Mouse (Mus musculus) hematopoietic multipotent progenitor cell, adult 10-12 weeks (in vitro differentiated cells): ENCODE measurements around the gene Parp1. TPM values are rescaled to one million over a fixed set of nuclear protein-coding genes. Genes with fewer than 3 reads are reported as not detected.

Source experiments
- polyA plus RNA-seq: library from polyadenylated mRNA; stranded (reverse); fragments of >175 nt; gene quantifications from 2 replicates; pipeline ENCODE4 v1.2.3, GENCODE M21; 2012; ENCODE audit warnings: low replicate concordance

Parp1 gene
- polyA plus RNA-seq = 58.5 and 92.0 TPM in 2 replicates

DNA sequence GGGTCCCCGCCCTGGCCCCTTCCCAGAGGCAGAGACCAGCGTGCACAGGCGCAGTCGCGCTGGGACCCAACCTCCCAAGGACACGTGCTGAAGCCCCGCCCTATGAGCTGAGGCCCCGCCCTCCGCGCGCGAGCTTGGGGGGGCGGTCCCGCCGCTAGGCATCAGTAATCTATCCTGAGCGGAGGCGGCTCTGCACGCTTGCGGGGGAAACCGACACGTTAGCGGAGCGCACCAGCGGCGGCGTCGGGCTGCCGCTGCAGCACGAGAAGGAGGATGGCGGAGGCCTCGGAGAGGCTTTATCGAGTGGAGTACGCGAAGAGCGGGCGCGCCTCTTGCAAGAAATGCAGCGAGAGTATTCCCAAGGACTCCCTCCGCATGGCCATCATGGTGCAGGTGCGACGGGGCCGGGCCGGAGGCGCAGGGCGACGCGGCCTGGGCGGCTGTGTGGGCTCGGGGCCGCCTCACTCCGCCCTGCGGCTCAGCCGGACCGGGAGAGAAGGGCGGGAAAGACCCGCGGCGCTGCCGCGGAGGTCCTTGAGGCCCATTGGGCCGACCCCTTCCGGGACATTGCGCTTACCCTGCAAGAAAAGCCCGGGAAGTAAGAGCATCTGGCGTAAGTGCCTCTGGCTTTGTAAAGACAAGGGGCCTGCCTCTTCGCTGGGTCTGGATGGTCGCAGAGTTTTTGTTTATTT is at the start of gene Parp1:
Gene Parp1, plus strand, starts transcription at position 164 of the 692 bp plus-strand sequence.

DNA sequence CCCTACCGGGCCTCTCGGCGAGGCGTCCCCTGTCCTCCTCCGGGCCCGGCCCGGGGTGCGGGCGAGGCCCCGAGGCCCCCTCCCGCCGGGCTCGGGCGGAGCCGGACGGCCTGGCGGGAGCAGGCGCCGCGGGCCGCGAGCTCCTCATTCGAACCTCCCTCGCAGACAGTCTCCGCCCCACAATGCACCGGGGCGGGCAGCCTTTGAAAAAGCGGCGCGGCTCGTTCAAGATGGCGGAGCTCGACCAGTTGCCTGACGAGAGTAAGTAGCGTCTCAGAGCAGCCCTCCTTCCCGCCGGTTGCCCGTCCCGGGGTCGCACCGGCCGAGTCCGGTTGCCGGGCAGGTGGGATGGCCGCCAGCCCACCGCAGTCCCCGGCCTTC is 72.4 kb downstream of the Parp1 start, which contains the start of gene Lin9:
Gene Lin9, plus strand, starts transcription at position 14 of the 381 bp plus-strand sequence.

Other genes starting within 250 kb of the Parp1 start
- gene Itpkb, start 238.4 kb upstream of the Parp1 start, polyA plus RNA-seq = 80.1 and 99.8 TPM in 2 replicates
- gene Stum, start 85.4 kb upstream of the Parp1 start, polyA plus RNA-seq = 0.15 and 0.51 TPM in 2 replicates
- gene Lin9, start 72.2 kb downstream of the Parp1 start, polyA plus RNA-seq = 0.91 and 1.3 TPM in 2 replicates
- gene Mixl1, start 128.1 kb downstream of the Parp1 start, polyA plus RNA-seq = not detected in 2 replicates
- gene Acbd3, start 157.1 kb downstream of the Parp1 start, polyA plus RNA-seq = 8.9 and 11.8 TPM in 2 replicates
- gene H3f3a, start 245.0 kb downstream of the Parp1 start, polyA plus RNA-seq = 93.5 and 1,384 TPM in 2 replicates